Mouse (Mus musculus): ENCODE results near the gene Cttnbp2nl.

The Cttnbp2nl gene

GRCm38 (mm10) chr3:105058627-105059513 lies 5.9 kb upstream of the Cttnbp2nl start:
- peak; percentile 89 for DNase-seq

GRCm38 (mm10) chr3:105055666-105056065 lies 2.7 kb upstream of the Cttnbp2nl start:
- DNase-seq = no peak

GRCm38 (mm10) chr3:105054952-105055351 lies 2.0 kb upstream of the Cttnbp2nl start:
- DNase-seq = no peak

GRCm38 (mm10) chr3:105053698-105054001 lies 704 bp upstream of the Cttnbp2nl start:
- DNase-seq = no peak

- DNase-seq = no peak
Observed at GRCm38 (mm10) chr3:105052171-105052936, 592 bp downstream of the Cttnbp2nl start.

- DNase-seq = no peak
Observed at GRCm38 (mm10) chr3:105051103-105051502, 1.8 kb downstream of the Cttnbp2nl start.

GRCm38 (mm10) chr3:105049848-105050247 lies 3.1 kb downstream of the Cttnbp2nl start:
- DNase-seq = no peak

GRCm38 (mm10) chr3:105047616-105048015 lies 5.3 kb downstream of the Cttnbp2nl start:
- no peak for DNase-seq

- no peak for DNase-seq
Observed at GRCm38 (mm10) chr3:105046870-105047269, 6.1 kb downstream of the Cttnbp2nl start.

GRCm38 (mm10) chr3:105043746-105044145 lies 9.2 kb downstream of the Cttnbp2nl start:
- no peak for DNase-seq

GRCm38 (mm10) chr3:105040983-105041625 lies 11.8 kb downstream of the Cttnbp2nl start:
- no peak for DNase-seq

- no peak for DNase-seq
Observed at GRCm38 (mm10) chr3:105040002-105040401, 12.9 kb downstream of the Cttnbp2nl start.

- DNase-seq = no peak
Observed at GRCm38 (mm10) chr3:105037240-105037770, 15.6 kb downstream of the Cttnbp2nl start.

GRCm38 (mm10) chr3:105036281-105036847 lies 16.6 kb downstream of the Cttnbp2nl start:
- no peak for DNase-seq

GRCm38 (mm10) chr3:105023371-105024005 lies 29.5 kb downstream of the Cttnbp2nl start:
- DNase-seq = no peak

GRCm38 (mm10) chr3:105019826-105020692 lies 32.9 kb downstream of the Cttnbp2nl start:
- DNase-seq = no peak

GRCm38 (mm10) chr3:105018783-105019105 lies 34.2 kb downstream of the Cttnbp2nl start:
- DNase-seq = no peak

GRCm38 (mm10) chr3:105018085-105018782 lies 34.7 kb downstream of the Cttnbp2nl start:
- no peak for DNase-seq

- DNase-seq = no peak
Observed at GRCm38 (mm10) chr3:105017314-105017713, 35.6 kb downstream of the Cttnbp2nl start.

- no peak for DNase-seq
Observed at GRCm38 (mm10) chr3:105016204-105016603, 36.7 kb downstream of the Cttnbp2nl start.

GRCm38 (mm10) chr3:105014908-105015307 lies 38.0 kb downstream of the Cttnbp2nl start:
- DNase-seq = no peak
